Mouse (Mus musculus): ENCODE measurements around the gene Iqgap2. TPM values are rescaled to one million over a fixed set of nuclear protein-coding genes. Genes with fewer than 3 reads are reported as not detected.

The Iqgap2 gene
- polyA plus RNA-seq, 1 experiment from 2014 or later: 16.5 TPM

- TF ChIP-seq CTCF (IDR thresholded peaks at IDR 0.05; ENCODE audit: low read depth) (no peak), EP300 (optimal IDR thresholded peaks at IDR 0.05) (no peak)
- Histone ChIP-seq H3K9ac (ENCODE audit: low read length) (no peak overlapping the region), H3K27ac (replicated peaks) (no peak overlapping the region), H3K27me3 (ENCODE audit: control insufficient read depth, insufficient read depth, low read length) (no peaks in the 10 kb centered on the region), H3K4me1 (replicated peaks; ENCODE audit: control insufficient read depth, insufficient read depth) (no peaks in the 10 kb centered on the region), H3K4me3 (ENCODE audit: low read depth, low read length) (no peak overlapping the region), H3K9me3 (ENCODE audit: control insufficient read depth, low read length) (no peaks in the 10 kb centered on the region), H3K36me3 (ENCODE audit: control insufficient read depth, insufficient read depth, low read length) (no peaks in the 10 kb centered on the region), H3K4me2 (replicated peaks; ENCODE audit: low read depth) (no peak overlapping the region)
- no peak for DNase-seq (ENCODE audit: low spot score)
- no peak for ATAC-seq (ENCODE audit: low FRiP score, low TSS enrichment)
- WGBS: 86% methylated on average over 10 of the region's 10 CpGs
Measured at GRCm38 (mm10) chr13:95889366-95889765, 2.4 kb downstream of the Iqgap2 start.

GRCm38 (mm10) chr13:95888621-95889020 is 3.1 kb downstream of the Iqgap2 start:
- no peaks in the 10 kb centered on the region for H3K9me3 ChIP-seq (ENCODE audit: control insufficient read depth, low read length)
- ATAC-seq (ENCODE audit: low FRiP score, low TSS enrichment) (no peak), DNase-seq (ENCODE audit: low spot score) (no peak)
- H3K9ac ChIP-seq (ENCODE audit: low read length): no peak overlapping the region
- no peak overlapping the region for H3K4me3 ChIP-seq (ENCODE audit: low read depth, low read length)
- no peaks in the 10 kb centered on the region for H3K27me3 ChIP-seq (ENCODE audit: control insufficient read depth, insufficient read depth, low read length)
- H3K4me1 ChIP-seq (replicated peaks; ENCODE audit: control insufficient read depth, insufficient read depth): no peaks in the 10 kb centered on the region
- no peak overlapping the region for H3K27ac ChIP-seq (replicated peaks)
- TF ChIP-seq CTCF (IDR thresholded peaks at IDR 0.05; ENCODE audit: low read depth): no peak
- TF ChIP-seq EP300 (optimal IDR thresholded peaks at IDR 0.05): no peak
- no peak overlapping the region for H3K4me2 ChIP-seq (replicated peaks; ENCODE audit: low read depth)
- WGBS: 83% methylated on average over 12 of the region's 12 CpGs
- H3K36me3 ChIP-seq (ENCODE audit: control insufficient read depth, insufficient read depth, low read length): no peaks in the 10 kb centered on the region

DNA sequence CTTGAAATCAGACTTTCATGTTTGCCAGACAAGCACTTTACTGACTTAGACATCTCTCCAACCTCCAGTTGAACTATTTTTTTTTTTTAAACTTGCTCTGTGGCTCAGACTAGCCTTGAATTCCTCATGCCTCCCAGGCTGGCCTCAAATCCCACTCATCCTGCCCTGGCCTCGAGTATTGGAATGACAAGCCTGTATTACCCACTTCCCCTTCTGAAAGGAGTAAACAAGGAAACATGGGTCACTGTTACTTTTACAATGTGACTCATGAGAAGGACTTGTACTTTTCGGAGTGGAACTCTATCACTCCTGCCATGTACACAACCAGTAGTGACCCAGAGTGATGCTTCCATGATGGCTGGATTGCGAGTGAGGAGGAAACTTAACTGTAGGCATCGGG is 3.6 kb downstream of the Iqgap2 start:
- H3K27me3 ChIP-seq (ENCODE audit: control insufficient read depth, insufficient read depth, low read length): no peaks in the 10 kb centered on the region
- H3K4me2 ChIP-seq (replicated peaks; ENCODE audit: low read depth): no peak overlapping the region
- H3K27ac ChIP-seq (replicated peaks): no peak overlapping the region
- H3K9me3 ChIP-seq (ENCODE audit: control insufficient read depth, low read length): no peaks in the 10 kb centered on the region
- H3K36me3 ChIP-seq (ENCODE audit: control insufficient read depth, insufficient read depth, low read length): no peaks in the 10 kb centered on the region
- no peak overlapping the region for H3K9ac ChIP-seq (ENCODE audit: low read length)
- H3K4me3 ChIP-seq (ENCODE audit: low read depth, low read length): no peak overlapping the region
- TF ChIP-seq EP300 (optimal IDR thresholded peaks at IDR 0.05) (no peak), CTCF (IDR thresholded peaks at IDR 0.05; ENCODE audit: low read depth) (no peak)
- ATAC-seq (ENCODE audit: low FRiP score, low TSS enrichment) (no peak), DNase-seq (ENCODE audit: low spot score) (no peak)
- H3K4me1 ChIP-seq (replicated peaks; ENCODE audit: control insufficient read depth, insufficient read depth): no peaks in the 10 kb centered on the region
- 73% methylated on average over 4 of the region's 4 CpGs for WGBS

GRCm38 (mm10) chr13:95887375-95887774 is 4.3 kb downstream of the Iqgap2 start:
- 80% methylated on average over 7 of the region's 7 CpGs for WGBS
- Histone ChIP-seq H3K9me3 (ENCODE audit: control insufficient read depth, low read length) (no peaks in the 10 kb centered on the region), H3K4me3 (ENCODE audit: low read depth, low read length) (no peak overlapping the region), H3K4me1 (replicated peaks; ENCODE audit: control insufficient read depth, insufficient read depth) (no peaks in the 10 kb centered on the region), H3K9ac (ENCODE audit: low read length) (no peak overlapping the region), H3K27ac (replicated peaks) (no peak overlapping the region), H3K27me3 (ENCODE audit: control insufficient read depth, insufficient read depth, low read length) (no peaks in the 10 kb centered on the region), H3K36me3 (ENCODE audit: control insufficient read depth, insufficient read depth, low read length) (no peaks in the 10 kb centered on the region), H3K4me2 (replicated peaks; ENCODE audit: low read depth) (no peak overlapping the region)
- DNase-seq (ENCODE audit: low spot score): no peak
- no peak for ATAC-seq (ENCODE audit: low FRiP score, low TSS enrichment)
- TF ChIP-seq CTCF (IDR thresholded peaks at IDR 0.05; ENCODE audit: low read depth): no peak
- no peak for TF ChIP-seq EP300 (optimal IDR thresholded peaks at IDR 0.05)

DNA sequence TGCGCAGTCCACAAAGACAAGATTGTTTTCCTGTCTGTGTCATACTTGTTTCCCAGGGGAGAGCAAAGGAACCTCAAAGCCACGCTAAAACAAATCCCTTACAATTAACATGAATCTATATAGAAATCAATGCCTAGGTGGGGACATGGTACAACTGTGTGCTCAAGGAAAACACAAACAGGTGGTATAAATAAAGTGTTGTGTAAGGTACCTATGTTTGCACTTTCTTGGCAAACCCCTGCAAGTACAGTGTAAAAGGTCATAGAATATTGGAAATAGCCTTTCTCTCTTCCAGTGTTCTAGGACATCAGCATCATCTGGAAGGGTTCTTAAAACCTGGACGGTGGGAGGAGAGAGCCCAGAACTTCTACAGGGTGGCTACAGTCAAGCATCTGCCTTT is 7.3 kb downstream of the Iqgap2 start:
- WGBS: 82% methylated on average over 3 of the region's 3 CpGs
- Histone ChIP-seq H3K4me2 (replicated peaks; ENCODE audit: low read depth) (no peak overlapping the region), H3K9me3 (ENCODE audit: control insufficient read depth, low read length) (no peaks in the 10 kb centered on the region), H3K27me3 (ENCODE audit: control insufficient read depth, insufficient read depth, low read length) (no peaks in the 10 kb centered on the region), H3K4me1 (replicated peaks; ENCODE audit: control insufficient read depth, insufficient read depth) (no peaks in the 10 kb centered on the region), H3K4me3 (ENCODE audit: low read depth, low read length) (no peak overlapping the region), H3K27ac (replicated peaks) (no peak overlapping the region), H3K9ac (ENCODE audit: low read length) (no peak overlapping the region), H3K36me3 (ENCODE audit: control insufficient read depth, insufficient read depth, low read length) (no peaks in the 10 kb centered on the region)
- no peak for ATAC-seq (ENCODE audit: low FRiP score, low TSS enrichment)
- no peak for DNase-seq (ENCODE audit: low spot score)
- TF ChIP-seq CTCF (IDR thresholded peaks at IDR 0.05; ENCODE audit: low read depth) (no peak), EP300 (optimal IDR thresholded peaks at IDR 0.05) (no peak)

- no peaks in the 10 kb centered on the region for H3K4me1 ChIP-seq (replicated peaks; ENCODE audit: control insufficient read depth, insufficient read depth)
- DNase-seq (ENCODE audit: low spot score): no peak
- no peak overlapping the region for H3K9ac ChIP-seq (ENCODE audit: low read length)
- H3K4me2 ChIP-seq (replicated peaks; ENCODE audit: low read depth): no peak overlapping the region
- H3K27ac ChIP-seq (replicated peaks): no peak overlapping the region; the same call in 1 of the 2 replicates
- H3K9me3 ChIP-seq (ENCODE audit: control insufficient read depth, low read length): no peaks in the 10 kb centered on the region
- no peak for TF ChIP-seq CTCF (IDR thresholded peaks at IDR 0.05; ENCODE audit: low read depth)
- ATAC-seq (ENCODE audit: low FRiP score, low TSS enrichment): no peak
- whole genome bisulfite sequencing: 76% methylated on average over 6 of the region's 6 CpGs
- no peak overlapping the region for H3K4me3 ChIP-seq (ENCODE audit: low read depth, low read length)
- no peaks in the 10 kb centered on the region for H3K36me3 ChIP-seq (ENCODE audit: control insufficient read depth, insufficient read depth, low read length)
- H3K27me3 ChIP-seq (ENCODE audit: control insufficient read depth, insufficient read depth, low read length): no peaks in the 10 kb centered on the region
Measured at GRCm38 (mm10) chr13:95882001-95882400, 9.7 kb downstream of the Iqgap2 start.
